Mouse (Mus musculus) left cerebral cortex, postnatal 14 days (tissue): ENCODE results near the gene Btla. TPM values are rescaled to one million over a fixed set of nuclear protein-coding genes. Genes with fewer than 3 reads are reported as not detected.

Experiments used
- DNase-seq, 2 experiments: peaks; one replicate each; pipeline ENCODE4 v3.0.0; 2021 to 2022; ENCODE audit warnings: low spot score in 2 of 2, mixed read lengths in 1 of 2
- intact Hi-C: fragments of 180-260 bp; cut with DNase I; formaldehyde crosslinking; loops from one replicate; pipeline ENCODE4 v1.15.1; 2025
- long read RNA-seq, 2 experiments: library from polyadenylated mRNA; stranded (forward); transcript quantifications; one replicate each; pipeline ENCODE4 v2.0.0; 2021
- total RNA-seq, 2 experiments: library from RNA; stranded (reverse); gene quantifications; 2 replicates each; pipeline ENCODE4 v1.2.3; 2021

The Btla gene
- under 1 TPM; 0.25 to 0.33 TPM for total RNA-seq
- long read RNA-seq, experiment 1 = 0 reads
- long read RNA-seq, experiment 2 = 0 reads

DNA sequence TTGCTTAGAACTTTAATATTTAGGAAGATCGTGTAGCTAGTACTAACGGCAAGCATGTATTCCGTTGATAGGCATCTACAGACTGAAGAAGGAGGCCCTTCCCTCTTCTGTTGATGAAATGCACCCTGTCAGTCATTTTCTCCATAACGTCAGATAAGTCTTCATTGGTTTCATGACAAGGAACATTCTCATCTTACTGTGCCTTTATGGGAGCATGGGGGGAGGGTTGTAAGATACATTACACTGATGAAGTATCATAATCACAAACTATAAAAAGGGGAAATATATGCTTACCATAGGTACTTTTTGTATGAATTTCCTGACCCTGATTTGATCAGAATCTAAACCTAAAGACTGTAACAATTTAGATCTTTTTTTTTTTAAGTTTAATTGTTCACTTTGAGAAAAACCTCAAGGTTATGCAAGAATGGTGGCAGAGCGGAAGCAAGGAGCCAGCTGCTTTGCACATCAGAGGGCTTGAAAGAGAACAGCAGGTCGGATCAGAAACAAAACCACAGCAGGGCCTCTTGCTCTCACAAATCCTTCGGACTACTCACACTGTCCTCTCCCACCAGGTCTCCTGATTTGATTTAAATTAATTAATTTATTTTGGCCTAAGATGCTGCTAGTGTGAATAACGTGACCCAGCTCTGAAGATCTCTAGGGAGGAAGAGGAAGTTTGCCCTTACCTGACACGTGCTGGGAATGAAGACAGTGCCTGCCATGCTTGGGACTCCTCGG, at the start of gene Btla:
Gene Btla, plus strand, starts transcription at position 668 of the 741 bp plus-strand sequence.
- intact Hi-C loops = no loop called here
- no peak for DNase-seq

DNA sequence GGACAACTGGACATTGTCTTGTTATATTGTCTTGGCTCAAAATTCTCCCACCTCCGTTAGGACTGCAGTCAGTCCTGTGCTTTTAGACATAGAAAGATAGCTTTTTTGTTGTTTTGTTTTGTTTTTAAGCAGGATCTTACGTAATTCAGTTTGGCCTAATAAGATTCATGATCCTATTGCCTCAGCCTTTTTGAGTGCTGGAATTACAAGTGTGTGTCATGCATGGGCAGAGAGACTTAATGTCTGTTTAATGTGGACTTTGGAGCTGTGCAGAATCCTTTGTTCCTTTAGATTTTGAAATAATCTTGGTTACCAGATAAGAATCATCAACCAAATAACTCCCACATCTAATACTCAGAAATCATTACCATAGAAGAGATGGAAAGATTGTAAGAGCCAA, 45.6 kb upstream of the Btla start:
- intact Hi-C loops = no loop called here
- no peak for DNase-seq

DNA sequence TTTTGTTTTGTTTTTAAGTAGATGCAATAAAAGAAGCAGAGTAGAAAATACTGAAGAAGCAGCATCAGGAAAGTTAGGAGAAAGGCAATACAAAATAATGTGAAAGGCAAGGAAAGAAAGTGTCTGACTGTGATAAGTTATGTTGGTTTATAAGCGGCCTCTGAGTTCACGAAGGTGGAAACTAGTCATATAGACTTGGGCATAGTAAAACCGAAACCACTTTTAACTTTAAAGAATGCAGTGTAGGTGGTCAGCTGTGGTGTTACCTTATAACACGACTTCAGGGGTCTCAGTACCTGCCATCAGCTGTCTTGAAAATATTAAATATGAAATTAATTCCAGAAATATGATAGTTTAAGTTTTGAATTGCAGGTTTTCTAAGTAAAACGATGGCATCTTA, 42.3 kb upstream of the Btla start:
- intact Hi-C loops = no loop called here
- DNase-seq = no peak

DNA sequence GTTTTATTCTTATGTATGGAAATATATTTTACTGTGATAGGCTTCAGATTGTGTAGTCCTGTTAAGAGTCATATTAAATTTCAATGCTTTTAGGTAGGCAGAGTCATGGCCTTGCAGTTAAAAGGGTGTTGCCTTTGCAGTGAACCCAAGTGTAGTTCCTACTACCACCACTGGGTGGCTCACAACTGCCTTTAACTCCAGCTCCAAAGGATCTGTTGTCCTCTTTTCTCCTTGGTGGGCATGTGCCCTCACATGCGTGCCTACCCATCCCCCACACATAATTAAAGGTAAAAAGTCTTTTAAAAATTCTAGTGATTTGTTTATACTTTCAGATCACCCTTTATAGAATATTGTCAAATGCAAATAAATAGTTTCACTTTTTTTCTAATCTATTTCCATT, 31.5 kb upstream of the Btla start:
- intact Hi-C loops = no loop called here
- peak; percentile 84 to 86 for DNase-seq

DNA sequence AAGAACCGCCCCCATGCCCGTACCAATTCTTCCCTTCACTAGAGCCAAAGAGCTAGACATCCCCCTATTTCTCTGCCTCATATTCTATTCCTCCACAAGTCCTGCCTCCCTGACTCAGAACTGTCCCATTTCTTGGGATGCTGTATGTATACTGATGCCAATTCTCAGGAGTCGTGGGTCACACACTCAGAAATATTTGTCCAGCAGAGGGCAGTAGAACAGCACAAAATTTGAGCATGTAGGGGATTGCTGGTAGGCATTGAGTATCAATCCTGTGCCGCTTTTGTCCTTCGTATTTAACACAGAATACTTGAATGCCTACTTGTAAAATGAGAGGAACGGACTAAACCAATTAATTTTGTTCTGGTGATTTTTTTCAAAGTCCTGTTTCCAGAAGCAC, 27.3 kb upstream of the Btla start:
- intact Hi-C loops = loop anchor here (2.0 to 5.0 kb wide), 3 partner anchors 210 to 434 kb away; partner anchors contain the start of gene Cd200
- DNase-seq = peak; percentile 81

DNA sequence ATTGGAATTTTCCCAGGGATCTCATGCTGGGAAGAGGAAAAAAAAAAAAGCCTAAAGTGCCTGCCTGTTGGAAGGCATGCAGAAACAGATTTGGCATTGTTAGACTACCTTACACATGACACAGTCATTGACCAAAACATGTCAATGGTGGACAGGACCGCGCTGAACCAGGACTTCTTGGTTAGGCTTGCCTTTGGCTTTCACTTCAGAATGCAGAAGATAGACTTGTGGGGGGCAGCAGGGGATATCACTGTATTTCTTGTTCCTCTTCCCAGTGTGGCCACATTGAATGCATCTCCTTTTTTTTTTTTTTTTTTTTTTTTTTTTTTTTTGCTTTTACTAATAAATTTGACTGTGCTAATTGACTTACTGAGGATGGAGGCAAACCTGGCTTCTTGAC, 22.7 kb upstream of the Btla start:
- intact Hi-C loops = no loop called here
- no peak for DNase-seq

DNA sequence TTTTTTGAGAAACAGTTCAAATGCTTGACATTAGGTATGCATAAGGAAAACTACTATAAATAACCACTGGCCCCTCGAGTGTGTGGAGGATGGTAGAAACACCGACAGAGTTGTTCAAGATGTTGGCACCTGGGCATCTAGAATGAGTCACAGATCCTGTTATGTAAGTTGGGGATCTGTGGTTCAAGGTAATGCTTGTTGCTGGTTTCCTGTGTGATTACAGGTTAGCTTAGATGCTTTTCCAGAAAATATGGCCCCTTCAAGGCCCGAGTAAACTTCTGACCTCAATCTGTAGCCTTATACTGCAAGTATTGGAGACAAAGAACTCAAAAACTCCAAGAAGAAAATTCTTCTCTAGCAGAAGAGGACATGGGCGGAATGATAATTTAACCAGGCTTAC, 19.7 kb upstream of the Btla start:
- intact Hi-C loops = no loop called here
- DNase-seq = no peak

DNA sequence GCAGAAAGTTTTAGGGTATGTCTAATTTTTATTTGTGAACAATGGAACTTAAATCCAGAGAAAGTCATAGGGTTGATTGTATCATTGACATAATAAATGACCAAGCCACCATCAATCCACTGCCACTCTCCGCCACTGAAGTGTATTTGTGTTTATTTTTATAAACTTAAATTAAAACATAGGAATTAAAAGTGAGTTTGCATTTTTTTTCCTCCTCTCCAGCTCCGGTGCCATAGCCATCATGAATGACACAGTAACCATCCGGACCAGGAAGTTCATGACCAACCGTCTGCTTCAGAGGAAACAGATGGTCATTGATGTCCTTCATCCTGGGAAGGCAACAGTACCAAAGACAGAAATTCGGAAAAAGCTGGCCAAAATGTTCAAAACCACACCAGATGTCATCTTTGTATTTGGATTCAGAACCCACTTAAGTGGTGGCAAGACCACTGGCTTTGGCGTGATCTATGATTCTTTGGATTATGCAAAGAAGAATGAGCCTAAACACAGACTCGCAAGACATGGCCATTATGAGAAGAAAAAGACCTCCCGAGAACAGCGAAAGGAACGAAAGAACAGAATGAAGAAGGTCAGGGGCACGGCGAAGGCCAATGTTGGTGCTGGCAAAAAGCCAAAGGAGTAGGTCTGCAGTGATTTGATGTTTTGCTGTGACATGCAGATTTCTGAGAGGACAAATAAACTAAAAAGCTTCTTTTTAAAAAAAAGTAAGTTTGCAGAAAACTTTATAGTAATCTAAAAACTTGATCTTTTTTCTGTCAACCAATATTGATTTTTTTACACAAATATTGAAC, 19.1 kb upstream of the Btla start:
- no peak for DNase-seq
- intact Hi-C loops = no loop called here

DNA sequence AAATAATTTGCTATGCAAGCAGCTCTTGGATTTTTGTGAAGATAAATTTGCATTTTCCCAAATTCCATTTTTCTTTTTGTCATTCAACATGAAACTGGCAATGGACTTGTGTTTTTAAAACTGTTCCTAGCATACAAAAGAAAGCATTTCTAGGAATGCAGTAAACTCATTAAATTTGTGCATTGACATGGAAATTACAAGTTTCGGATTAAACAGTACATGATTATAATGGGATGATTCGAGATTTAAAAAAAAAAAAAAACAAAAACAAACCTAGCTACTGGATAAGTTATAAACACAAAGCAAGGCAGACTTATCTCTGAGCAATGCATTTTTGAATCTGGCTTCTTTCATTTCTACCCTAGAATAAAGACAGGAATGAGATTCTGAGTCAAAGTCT, 2.1 kb upstream of the Btla start:
- intact Hi-C loops = no loop called here
- DNase-seq = no peak

DNA sequence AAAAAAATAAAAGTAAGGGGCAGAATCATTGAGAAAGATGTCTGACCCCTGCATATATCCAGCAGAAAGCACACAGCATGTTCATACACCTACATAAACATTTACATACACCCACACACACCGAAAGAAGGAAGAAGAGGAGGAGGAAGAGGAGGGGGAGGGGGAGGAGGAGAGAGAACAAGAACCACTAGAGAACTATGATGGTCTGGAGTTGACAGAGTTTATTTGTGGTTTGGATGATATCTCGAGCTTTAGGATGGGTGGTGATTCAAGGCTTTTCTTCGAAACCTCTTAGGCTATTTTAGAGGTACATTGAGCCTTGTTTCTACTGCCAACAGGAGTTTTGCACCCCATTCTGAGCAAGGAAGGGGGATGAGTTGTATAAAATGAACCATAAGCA, 1.3 kb upstream of the Btla start:
- no peak for DNase-seq
- intact Hi-C loops = no loop called here

DNA sequence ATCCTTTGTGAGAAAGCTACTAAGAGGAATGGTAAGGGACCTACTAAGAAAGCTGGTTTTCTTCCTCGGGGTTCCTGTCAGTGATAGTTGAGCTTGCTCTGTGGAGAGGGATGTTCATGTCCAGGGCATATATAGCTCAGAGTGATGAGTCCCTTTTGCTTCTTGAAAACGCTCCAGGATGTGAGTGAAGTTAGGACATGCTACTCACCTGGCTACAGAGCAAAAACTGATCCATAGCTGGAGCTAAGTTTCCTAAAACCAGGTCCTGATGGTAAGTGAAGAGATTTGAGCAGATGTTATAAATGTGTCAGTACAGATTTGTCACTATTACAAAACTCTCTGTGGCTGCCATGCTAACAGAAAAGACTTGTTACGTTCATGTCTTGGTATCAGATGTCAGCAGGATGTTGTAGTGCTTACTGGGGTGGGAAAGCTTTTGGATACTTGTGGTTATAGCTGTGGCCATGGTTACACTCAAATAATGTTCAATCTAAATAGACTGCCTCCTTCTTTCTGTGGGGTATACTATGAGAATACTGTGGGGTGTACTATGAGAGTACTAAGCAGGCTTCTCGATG, 405 bp downstream of the Btla start:
- intact Hi-C loops = no loop called here
- no peak for DNase-seq

DNA sequence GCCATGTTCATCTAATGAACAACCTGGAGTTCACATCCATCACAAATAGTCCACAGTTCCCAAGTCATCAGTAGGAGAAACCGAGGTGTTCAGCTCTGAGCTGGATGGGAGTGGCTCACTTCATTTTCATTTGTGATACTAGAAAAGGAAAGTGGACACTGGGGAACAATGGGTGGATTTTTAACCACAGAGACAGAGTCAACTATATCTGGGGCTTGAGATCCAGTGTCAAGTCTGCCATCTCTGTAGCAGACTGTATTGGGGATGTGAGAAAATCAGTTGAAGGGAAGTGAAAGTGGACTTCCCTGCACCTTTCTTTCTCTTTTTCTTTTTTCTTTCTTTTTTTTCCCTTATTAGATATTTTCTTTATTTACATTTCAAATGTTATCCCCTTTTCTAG, 2.9 kb downstream of the Btla start:
- DNase-seq = no peak
- intact Hi-C loops = no loop called here

DNA sequence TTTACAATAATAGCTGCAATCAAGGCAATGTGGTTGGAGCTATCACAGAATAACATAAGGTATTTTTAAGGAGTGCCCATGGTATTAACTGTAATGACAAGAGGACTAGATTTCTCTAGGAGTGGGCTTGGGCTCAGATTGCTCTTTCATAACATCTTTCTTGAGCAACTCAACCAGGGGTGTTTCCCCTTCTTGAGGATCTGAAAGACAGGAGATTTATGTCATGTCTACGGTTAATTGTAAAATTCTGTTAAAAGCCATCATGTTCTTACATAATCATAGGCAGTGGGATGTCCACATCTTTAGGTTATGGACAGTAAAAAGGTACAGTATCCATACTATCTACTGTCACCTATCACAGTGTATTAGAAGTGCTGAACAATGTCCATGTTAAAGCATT, 7.2 kb downstream of the Btla start:
- no peak for DNase-seq
- intact Hi-C loops = no loop called here

DNA sequence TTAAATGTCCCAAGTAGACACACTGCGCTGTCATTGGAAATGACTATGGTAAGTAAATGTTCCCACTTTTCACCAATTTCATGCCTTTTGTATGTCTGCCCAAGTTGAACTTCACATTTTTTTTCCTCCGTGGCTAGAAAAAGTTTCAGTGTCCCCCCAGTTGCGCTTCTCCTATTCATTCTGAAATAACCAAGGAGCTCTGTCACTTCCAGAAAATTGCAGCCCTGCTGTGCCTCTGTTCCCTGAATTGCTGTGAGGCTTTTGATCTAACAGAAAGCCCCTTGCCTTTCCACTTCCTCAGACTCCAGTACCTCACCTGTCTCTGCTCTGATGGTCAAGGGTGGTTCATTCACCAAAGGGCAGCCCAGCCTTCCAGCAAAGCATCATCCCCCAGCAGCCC, 8.9 kb downstream of the Btla start:
- DNase-seq = no peak
- intact Hi-C loops = no loop called here

DNA sequence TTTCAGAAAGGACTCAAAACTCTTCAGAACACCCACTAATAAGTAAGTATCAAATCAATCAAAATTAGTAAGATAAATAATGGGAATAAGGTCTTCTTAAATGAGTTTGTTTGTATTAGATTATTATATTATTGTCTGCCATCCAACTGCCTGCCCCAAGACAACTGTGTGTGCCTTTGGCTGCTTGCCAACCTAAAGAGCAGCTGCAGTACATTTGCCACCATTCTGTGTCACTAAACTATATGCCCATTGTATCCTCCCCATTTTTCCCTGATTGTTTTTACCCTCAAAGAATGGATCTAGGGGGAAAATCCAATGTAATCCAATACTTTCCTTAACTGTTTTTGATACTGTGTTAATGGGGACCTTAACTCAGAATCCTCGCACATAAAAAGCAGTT, 18.6 kb downstream of the Btla start:
- intact Hi-C loops = no loop called here
- DNase-seq = no peak

DNA sequence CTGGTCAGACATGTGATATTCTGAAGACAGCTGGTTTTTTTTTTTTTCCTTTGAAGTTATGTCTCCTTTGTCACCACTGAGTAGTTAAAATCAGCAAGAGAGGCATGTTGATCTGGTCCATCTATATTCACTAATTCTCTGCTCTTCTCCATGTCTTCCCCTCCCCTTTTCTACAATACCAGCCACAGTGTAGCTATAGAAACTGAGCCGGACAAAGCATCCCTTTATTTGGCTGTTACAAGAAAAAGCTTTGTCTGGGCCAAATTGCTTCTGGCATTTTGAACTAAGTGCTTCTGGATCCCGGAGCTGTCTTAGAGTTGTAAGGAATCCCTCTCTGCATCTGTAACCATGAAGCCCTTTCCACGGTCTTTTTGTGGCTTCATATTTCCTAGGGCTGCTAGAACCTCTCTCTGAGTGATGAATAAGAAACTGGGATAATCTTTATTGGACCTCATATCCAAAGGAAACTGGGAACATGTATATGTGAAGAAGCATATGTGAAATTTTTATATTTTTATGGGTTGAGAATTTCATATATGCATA, 20.9 kb downstream of the Btla start:
- intact Hi-C loops = no loop called here
- no peak for DNase-seq

DNA sequence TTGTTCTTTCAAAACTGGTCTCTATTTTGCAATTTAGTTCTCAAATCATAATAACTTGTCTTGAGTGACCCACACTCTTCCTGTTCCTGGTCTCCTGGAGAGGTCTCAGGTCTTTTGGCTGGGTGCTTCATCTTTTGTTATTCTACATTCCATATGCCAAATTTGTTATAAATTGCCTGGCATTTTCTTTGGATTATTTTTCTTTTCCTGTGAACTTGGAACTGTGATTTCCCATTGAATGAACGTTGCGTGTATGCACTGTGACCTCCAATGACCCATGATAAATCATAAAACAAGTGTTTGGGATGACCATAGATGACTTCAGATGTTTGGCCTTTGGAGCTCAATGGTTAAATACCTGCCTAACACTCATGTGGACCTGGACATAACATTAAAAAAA, 25.6 kb downstream of the Btla start:
- intact Hi-C loops = no loop called here
- no peak for DNase-seq

DNA sequence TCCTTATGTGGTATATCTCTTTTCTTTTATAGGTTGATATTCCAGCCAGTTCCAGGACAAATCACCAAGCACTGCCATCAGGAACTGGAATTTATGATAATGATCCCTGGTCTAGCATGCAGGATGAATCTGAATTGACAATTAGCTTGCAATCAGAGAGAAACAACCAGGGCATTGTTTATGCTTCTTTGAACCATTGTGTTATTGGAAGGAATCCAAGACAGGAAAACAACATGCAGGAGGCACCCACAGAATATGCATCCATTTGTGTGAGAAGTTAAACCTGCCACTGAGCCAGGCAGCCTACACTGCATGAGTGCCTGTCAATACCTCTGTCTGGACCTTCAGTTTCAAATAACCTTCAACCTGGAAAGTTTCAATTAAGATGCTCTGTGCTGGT, 26.2 kb downstream of the Btla start:
- intact Hi-C loops = no loop called here
- no peak for DNase-seq

DNA sequence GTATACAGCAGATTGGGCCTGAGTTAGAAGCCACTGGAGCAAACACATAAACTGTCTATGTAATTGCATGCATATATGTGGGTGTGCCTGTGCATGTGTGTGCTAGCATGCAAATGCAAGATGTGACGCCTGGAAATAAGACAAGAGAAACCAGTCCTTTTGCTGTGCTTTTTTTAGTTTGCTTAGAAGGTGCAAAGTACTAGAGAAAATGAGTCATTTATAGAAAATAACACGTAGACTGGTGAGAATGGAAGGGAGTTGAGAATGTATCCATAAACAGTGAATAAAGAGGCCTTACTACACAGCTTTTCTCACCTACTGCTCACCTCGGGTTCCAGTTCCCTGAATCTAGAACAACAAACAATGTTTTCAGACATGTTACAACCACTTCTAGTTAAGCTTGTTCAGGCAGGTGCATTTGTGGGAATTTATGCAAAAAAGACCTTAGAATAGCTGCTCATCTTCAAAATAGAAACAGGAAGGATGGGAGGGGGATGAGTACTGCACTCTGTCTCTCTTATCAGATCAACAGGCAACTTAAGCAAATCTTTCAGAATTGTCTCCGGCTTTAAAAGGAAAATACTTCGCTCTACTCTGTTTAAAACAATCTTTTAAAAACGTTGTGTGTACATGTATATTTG, 27.8 kb downstream of the Btla start:
- DNase-seq = peak in 1 of 2 experiments; percentile 41
- intact Hi-C loops = no loop called here
